Mouse (Mus musculus): ENCODE data around the gene Dennd1a.

Dennd1a gene

DNA sequence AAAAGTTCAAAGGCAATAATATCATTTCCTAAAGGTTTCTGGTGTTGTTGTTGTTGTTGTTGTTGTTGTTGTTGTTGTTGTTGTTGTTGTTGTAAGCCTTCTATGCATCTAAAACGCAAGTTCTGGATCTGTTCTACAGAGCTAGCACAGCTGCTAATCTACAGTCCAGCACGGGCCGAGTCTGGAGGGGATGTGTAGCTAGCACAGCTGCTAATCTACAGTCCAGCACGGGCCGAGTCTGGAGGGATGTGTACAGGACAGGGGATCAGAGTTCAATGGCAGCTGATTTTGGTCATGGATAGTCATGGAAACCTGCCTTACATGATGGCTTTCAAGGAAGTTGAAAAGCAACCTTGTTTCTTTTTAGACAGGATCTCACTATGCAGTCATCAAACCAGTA, 57.3 kb downstream of the Dennd1a start:
- no peak for DNase-seq (ENCODE audit: low spot score in 2 of 2)

DNA sequence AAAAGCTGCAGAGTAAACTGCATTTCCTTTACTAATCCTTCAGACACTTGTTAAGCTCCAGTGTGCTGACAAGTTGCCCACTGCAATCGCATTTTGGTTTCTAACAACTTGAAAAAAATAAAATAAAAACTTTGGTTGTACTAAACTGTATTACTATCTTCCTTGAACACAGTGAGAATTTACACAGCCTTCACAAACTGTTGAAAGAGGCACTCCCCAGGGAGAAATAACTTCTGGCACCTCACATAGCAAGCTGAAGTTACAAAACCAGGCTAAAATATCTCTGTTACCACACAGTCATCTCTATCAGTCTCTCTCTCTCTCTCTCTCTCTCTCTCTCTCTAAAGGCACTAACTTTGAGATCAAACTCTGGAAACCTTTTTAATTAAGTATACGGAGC, 63.4 kb downstream of the Dennd1a start:
- DNase-seq (ENCODE audit: low spot score in 2 of 2), result no peak

DNA sequence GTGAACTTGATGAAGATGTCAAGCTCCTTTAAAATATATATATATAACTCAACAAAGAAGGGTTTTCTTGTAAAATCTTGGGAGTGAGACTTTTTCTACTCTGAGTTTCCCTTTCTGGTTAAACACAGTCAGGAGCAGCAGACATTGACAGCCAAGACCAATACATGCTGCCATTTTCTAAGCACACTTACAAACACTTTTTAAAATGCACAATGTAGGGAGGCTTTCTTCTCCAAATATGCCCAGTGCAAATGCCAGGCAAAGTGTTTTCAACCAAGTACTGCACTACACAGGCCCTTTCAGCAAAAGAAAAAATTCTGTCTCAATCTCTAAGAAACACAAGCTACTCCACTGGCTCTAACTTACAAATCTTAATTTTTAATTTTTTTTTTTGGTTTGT, 65.7 kb downstream of the Dennd1a start:
- DNase-seq (ENCODE audit: low spot score in 2 of 2), result no peak

- no peak for DNase-seq (ENCODE audit: low spot score in 2 of 2)
These were observed 66.3 kb downstream of the Dennd1a start for GRCm38 (mm10) chr2:38220687-38221435.

- no peak for DNase-seq (ENCODE audit: low spot score in 2 of 2)
These were observed 67.5 kb downstream of the Dennd1a start for GRCm38 (mm10) chr2:38219666-38220065.

DNA sequence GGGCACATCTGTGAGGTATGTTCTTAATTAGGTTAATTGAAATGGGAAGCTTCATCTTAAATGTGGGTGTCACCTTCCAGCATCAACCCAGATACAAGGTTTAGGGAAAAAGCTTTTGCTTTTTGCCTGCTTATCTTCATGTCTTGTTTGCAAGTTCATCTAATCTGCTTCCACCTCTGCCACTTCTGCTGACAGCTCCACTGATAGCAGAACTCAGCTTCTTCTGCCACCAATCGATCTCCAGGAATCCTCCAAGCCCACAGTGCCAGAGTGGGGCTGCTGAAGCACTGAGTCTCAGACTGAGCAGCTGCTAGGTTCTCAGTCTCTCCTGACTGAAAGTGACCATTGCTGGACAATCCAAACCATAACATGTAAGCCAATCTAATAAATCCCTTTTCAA, 74.1 kb downstream of the Dennd1a start:
- DNase-seq (ENCODE audit: low spot score in 2 of 2), result no peak

DNA sequence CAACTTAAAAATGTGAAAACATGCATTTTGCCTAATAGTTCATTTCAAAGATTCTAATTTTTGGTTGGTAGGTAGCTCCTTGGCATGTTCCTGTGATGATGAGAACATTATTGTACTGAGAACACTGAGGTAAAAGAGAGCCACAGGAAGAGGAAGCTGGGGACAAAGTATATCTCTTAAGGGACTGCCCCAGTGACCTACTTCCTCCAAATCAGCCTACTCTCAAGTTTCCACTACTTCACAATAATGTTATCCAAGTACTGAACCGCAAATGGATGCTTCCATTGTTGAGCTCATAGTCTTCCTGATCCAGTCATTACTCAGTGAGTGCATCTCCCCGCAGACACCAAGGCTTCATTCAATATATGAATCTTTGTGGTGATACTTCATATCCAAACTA, 75.8 kb downstream of the Dennd1a start:
- peak; percentile 61 to 64 for DNase-seq (ENCODE audit: low spot score in 2 of 2)

DNA sequence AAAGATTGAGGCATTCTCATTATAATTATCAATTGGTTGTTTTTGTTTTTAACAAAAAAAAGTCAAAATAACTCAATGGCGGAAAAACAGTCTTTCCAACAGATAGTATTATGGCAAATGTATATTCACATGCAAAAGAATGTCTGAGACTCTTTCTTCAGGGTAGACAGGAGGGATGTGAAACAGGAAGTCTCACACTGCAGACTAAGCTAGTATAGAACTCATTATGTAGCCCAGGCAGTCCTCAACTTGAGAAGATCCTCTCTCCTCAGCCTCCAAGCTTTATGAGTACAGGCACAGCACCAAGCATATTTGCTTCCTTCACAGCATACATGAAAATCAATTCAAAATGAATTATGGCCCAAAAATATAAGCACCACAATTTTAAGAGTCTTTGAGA, 79.4 kb downstream of the Dennd1a start:
- peak; percentile 34 to 44 for DNase-seq (ENCODE audit: low spot score in 2 of 2)

- no peak for DNase-seq (ENCODE audit: low spot score in 2 of 2)
These were observed 81.9 kb downstream of the Dennd1a start for GRCm38 (mm10) chr2:38205281-38205680.

DNA sequence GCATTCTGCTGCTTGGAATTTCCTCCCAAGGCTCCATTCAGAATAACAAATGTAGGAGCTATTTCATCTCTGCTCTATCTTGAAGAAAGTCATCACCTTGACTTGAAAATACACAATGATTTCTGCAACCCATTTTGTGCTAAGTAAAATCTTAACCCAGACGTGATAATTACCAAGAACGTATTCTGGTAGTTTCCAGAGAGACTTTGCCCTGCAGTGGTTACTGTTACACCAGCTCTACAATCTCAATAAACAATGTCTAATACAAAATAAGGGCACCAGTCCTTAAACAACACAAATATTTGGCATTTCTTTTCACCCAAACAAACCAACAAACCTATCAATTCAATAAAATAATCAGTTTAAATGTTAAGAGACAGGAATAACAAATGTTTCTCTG, 82.5 kb downstream of the Dennd1a start:
- no peak for DNase-seq (ENCODE audit: low spot score in 2 of 2)

- no peak for DNase-seq (ENCODE audit: low spot score in 2 of 2)
These were observed 89.1 kb downstream of the Dennd1a start for GRCm38 (mm10) chr2:38198072-38198471.

GRCm38 (mm10) chr2:38196199-38197060, 90.8 kb downstream of the Dennd1a start:
- no peak for DNase-seq (ENCODE audit: low spot score in 2 of 2)

DNA sequence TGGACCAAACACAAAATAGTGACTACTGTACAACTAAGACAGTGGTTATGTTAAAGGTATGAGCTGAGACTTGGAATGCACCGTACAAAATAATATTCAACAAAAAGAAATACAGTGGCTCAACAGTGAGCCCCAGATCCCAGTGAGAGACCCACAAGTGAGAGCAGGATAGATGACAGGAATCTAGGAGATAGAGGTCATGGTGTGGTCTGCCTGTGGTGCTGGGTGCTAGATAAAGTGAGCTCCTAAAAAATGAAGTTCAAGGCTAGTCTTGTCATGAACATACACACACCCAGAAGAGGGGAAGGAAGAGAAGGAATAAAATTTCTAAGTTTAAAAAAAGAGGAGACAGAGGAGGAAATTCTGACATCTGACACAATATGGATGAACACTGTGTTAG, 95.2 kb downstream of the Dennd1a start:
- DNase-seq (ENCODE audit: low spot score in 2 of 2), result no peak

DNA sequence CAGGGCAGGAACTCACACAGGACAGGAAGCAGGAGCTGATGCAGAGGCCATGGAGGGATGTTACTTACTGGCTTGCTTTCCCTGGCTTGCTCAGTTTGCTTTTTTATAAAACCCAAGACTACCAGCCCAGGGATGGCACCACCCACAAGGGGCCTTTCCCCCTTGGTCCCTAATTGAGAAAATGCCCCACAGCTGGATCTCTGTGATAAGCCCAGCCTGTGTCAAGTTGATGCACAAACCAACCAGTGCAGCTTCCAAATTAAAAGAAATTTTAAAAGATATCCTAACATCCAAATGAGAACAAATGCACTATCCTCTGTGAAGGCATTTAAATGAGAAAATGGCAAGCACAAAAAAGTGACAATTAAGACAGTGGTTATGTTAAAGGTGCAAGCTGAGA, 95.6 kb downstream of the Dennd1a start:
- DNase-seq (ENCODE audit: low spot score in 2 of 2), result peak in 1 of 2 experiments; percentile 14

DNA sequence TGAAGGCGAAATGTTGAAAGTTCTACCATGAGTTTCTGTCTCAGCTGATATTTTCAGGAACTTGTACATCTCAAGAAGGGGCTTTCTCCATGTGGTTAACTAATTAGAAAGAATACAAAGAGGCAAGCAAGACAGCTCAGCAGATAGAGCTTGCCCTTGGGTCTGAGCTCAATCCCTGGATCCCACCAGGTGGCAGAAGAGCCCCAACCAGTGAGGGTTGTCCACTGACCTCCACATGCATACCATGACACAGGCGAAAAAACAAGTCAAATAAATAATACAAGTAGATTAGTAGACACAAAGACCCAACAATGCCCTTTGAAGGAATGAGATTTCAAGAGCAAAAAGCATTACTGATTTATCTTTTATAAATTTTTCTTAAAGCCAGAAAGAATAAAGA, 100.8 kb downstream of the Dennd1a start:
- peak in 1 of 2 experiments; percentile 18 for DNase-seq (ENCODE audit: low spot score in 2 of 2)

GRCm38 (mm10) chr2:38184977-38185376, 102.2 kb downstream of the Dennd1a start:
- no peak for DNase-seq (ENCODE audit: low spot score in 2 of 2)

GRCm38 (mm10) chr2:38183881-38184280, 103.3 kb downstream of the Dennd1a start:
- DNase-seq (ENCODE audit: low spot score in 2 of 2), result no peak

- DNase-seq (ENCODE audit: low spot score in 2 of 2), result no peak
These were observed 104.9 kb downstream of the Dennd1a start for GRCm38 (mm10) chr2:38182283-38182682.

DNA sequence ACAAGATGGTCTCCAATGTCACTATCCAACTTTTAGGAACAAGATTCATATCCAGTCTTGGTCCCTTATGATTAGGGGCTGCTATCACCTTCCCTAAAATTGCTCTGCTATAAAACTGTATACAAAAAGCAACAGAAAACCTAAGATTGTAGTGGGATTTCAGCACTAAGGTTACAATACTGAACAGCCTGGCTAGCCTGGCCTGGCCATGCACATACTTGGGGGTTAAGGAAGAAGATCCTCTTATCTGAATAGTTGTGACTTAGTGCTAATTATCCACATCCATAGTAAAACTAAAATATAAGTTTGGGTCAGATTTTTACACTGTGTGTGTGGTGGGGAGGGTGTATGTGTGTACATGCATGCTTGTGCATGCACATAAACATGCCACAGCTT, 109.6 kb downstream of the Dennd1a start:
- DNase-seq (ENCODE audit: low spot score in 2 of 2), result no peak

DNA sequence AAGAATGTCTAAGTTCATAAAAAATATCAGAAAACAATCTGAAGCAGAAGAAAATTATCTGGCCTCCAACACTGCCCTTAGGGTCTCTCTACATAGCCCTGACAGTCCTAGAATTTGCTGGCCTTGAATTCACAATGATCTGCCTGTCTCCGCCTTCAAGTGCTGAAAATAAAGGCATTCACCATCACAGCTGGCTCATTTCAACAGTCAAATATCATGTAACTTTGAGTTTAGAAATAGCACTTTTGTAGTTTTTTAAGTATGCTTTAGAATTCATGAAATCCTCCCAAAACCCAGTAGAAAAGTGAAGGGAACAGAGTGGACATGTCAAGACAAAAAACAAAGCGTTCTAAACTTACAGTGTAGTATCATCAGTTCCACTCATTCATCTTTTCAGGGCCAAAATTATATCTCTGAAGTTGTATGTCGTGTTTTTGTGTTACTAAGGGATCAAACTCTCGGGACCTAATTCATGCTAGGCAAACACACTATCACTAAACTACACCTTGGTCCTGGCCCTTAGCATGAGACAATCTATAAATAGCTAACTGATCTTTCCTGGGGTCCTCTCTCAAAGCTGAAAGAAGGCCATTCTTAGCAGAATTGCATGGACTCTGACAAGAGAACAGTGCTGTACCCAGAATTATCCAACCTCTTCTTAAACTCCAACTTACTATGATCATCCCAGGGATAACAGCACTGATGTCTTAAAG, 110.2 kb downstream of the Dennd1a start:
- DNase-seq (ENCODE audit: low spot score in 2 of 2), result no peak

DNA sequence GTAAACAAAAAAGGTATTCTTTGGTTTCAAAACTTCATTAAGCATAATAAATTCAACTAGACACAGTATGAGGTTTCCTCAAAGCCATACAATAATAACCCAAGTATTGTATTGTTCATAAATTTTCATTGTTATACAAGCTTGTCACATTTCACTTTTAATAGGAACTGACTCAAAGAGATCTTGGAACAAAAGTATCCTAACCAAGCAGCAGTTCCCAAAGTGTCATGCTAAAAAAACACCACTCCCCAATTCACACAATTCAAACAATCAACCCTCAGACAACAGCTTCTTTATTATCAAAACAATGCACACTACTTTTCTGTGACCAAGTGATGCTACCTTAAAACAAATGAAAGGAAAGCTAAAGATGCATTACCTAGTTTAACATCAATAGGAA, 111.9 kb downstream of the Dennd1a start:
- no peak for DNase-seq (ENCODE audit: low spot score in 2 of 2)

GRCm38 (mm10) chr2:38168606-38169005, 118.6 kb downstream of the Dennd1a start:
- no peak for DNase-seq (ENCODE audit: low spot score in 2 of 2)
